15 mouse cellular contexts compared by ENCODE assay signal in the genomic region with DNA sequence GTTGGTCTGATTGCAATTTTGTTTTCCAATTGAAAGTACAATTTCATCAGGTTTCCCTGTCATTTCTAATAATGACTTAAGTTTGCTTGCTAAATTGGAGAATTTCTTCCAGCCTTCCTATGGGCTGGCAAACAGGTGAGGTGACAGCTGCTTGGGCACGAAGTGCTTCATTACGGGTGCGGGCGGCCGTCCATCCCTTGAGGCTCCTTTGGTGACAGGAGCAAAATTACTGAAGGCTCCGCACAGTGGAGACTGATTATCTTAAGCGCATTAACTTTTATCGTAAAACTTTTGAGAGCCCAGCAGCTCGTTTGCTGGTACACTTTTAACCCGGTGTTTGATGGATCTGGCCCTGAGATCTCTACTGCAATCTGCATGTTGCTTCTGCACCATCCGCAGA.
DNase-seq lines count a peak whose midpoint lies in the region; ATAC-seq and TF ChIP-seq lines count a peak whose summit lies in the region.
"Had no signal": no experiment of that assay in that cellular context is flagged by ENCODE, and none has a peak within 500 bp of the region (broad histone marks: within the 10 kb centered on the region; RNA-seq: fewer than 3 reads in every experiment).

No protein-coding gene starts in this region.

- ATAC-seq in cerebellum, adult (ENCODE audit: insufficient number of reproducible peaks, low FRiP score, low TSS enrichment): no peak
- ATAC-seq: forebrain, embryonic 13.5 days; forebrain, embryonic 15.5 days; forebrain, postnatal 0 days had no signal

- no peak for TF ChIP-seq CTCF in brain, embryonic 14.5 days (IDR thresholded peaks at IDR 0.05; ENCODE audit: borderline replicate concordance, extremely low read depth, insufficient read depth, insufficient read length)

- DNase-seq in cerebellum, postnatal 10 days: peak; percentile 62 to 73
- DNase-seq in heart, adult 11 months: peak; percentile 53
- DNase-seq in heart, adult 8-10 months (ENCODE audit: low spot score): no peak
- peak; percentile 32 for DNase-seq in left cerebral cortex, postnatal 4 days
- no peak for DNase-seq in left cerebral cortex, postnatal 25 days (ENCODE audit: low spot score in 2 of 2)
- peak; percentile 27 for DNase-seq in brain, embryonic 14.5 days (ENCODE audit: low read depth)
- no peak for DNase-seq in kidney, postnatal 25 days
- DNase-seq: adrenal gland, adult 2 months; adrenal gland, postnatal 10 days; adrenal gland, postnatal 25 days; cerebellum, adult 8-10 months; forebrain, postnatal 0 days had no signal

- intact Hi-C loops in left cerebral cortex, postnatal 4 days (cut with DNase I): no loop called here
- intact Hi-C loops in left cerebral cortex, postnatal 25 days (cut with DNase I): no loop called here

- TF ChIP-seq POLR2A in brain, embryonic 14.5 days (IDR thresholded peaks at IDR 0.05; ENCODE audit: borderline replicate concordance, extremely low read depth, insufficient read depth, insufficient read length, poor library complexity, severe bottlenecking): no peak

Comparison
In these comparisons a context has a peak if more than half of its experiments do, and no peak if none do; other contexts are left out.
1. DNase-seq: peak in cerebellum, postnatal 10 days (2 of 2), heart, adult 11 months (single experiment), left cerebral cortex, postnatal 4 days (single experiment) and brain, embryonic 14.5 days (single experiment); none in heart, adult 8-10 months (single experiment), left cerebral cortex, postnatal 25 days (0 of 2) and kidney, postnatal 25 days (0 of 2).